Mouse (Mus musculus) bone marrow, adult 2 months (tissue): ENCODE data around the gene Nudt6.

Source experiments
- CTCF ChIP-seq: fragments of 200-500 bp; IDR thresholded peaks from 2 replicates; pipeline ENCODE4 v1.5.1; 2011; ENCODE audit warnings: low read length, control low read depth; ENCODE audit not compliant: control insufficient read depth, insufficient read depth
- POLR2A ChIP-seq: fragments of 200-500 bp; IDR thresholded peaks from 2 replicates; pipeline ENCODE4 v1.6.1; 2011; ENCODE audit warnings: low read depth, mild to moderate bottlenecking, control low read depth, low read length, borderline replicate concordance; ENCODE audit not compliant: control insufficient read depth

DNA sequence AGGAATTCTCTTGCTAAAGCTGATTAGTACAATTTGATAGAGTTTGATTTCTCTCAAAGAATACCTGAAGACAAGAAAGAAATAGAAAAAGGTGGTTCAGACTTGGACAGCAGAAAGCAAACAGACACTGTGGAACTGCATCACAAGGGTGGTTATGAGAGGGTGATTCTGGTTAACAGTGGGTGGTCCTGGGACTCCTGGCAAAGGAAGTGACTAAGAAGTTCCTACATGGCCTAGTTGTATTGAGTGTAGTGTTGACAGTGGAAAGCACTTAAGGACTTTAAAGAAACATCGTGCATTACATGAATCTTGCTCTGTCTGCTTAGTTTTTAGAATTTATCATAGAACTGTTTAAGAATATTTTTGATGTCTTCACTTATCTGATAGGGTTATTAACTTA is 36.0 kb upstream of the Nudt6 start:
- TF ChIP-seq POLR2A (no peak), CTCF (no peak)
